Mouse (Mus musculus) heart, embryonic 15.5 days (tissue): ENCODE data around the gene Gm38431. TPM values are rescaled to one million over a fixed set of nuclear protein-coding genes. Genes with fewer than 3 reads are reported as not detected.

ENCODE experiments used
- ATAC-seq: fragments of 200-750 bp; cut with Nextera tagmentation; replicated peaks from 2 replicates; pipeline ENCODE4 v1.8.0; 2017; ENCODE audit warnings: low read depth, moderate TSS enrichment; ENCODE audit not compliant: insufficient number of reproducible peaks, insufficient read depth, low FRiP score
- H3K27ac ChIP-seq: fragments of 300-500 bp; sonication (generic); 2 replicates; pipeline ENCODE4 v1.5.1; 2015; ENCODE audit warnings: mild to moderate bottlenecking, inconsistent platforms
- H3K27me3 ChIP-seq: fragments of 300-500 bp; sonication (generic); 2 replicates; pipeline ENCODE4 v1.6.1; 2015; ENCODE audit warnings: inconsistent platforms
- H3K36me3 ChIP-seq: fragments of 300-500 bp; sonication (generic); 2 replicates; pipeline ENCODE4 v1.6.1; 2015; ENCODE audit warnings: mild to moderate bottlenecking, inconsistent platforms
- H3K4me1 ChIP-seq: fragments of 300-500 bp; sonication (generic); replicated peaks from 2 replicates; pipeline ENCODE4 v1.6.1; 2015; ENCODE audit warnings: inconsistent platforms
- H3K4me2 ChIP-seq: fragments of 300-500 bp; sonication (generic); 2 replicates; pipeline ENCODE4 v1.6.1; 2015; ENCODE audit warnings: inconsistent platforms, mild to moderate bottlenecking, moderate library complexity
- H3K4me3 ChIP-seq: fragments of 300-500 bp; sonication (generic); 2 replicates; pipeline ENCODE4 v1.5.1; 2015; ENCODE audit warnings: mild to moderate bottlenecking, inconsistent platforms
- H3K9ac ChIP-seq: fragments of 300-500 bp; sonication (generic); 2 replicates; pipeline ENCODE4 v1.6.1; 2015; ENCODE audit warnings: mild to moderate bottlenecking, inconsistent platforms
- H3K9me3 ChIP-seq: fragments of 300-500 bp; sonication (generic); replicated peaks from 2 replicates; pipeline ENCODE4 v1.6.1; 2016; ENCODE audit warnings: inconsistent platforms
- WGBS: fragments of 180-500 bp; shearing (Covaris S2); methylation state at CpG from one replicate; pipeline ENCODE4 v1.1.7; 2015; ENCODE audit warnings: mixed read lengths; 5-methylcytosine and 5-hydroxymethylcytosine counted together
- polyA plus RNA-seq: library from polyadenylated mRNA; unstranded; fragments of >200 nt; fragmentation: Nextera tagmentation; extraction: Ambion mirVana; gene quantifications from 2 replicates; pipeline ENCODE4 v1.2.1, GENCODE M21; 2015

Gene Gm38431
- polyA plus RNA-seq, 1 experiment from 2014 or later, result 1.1 TPM

DNA sequence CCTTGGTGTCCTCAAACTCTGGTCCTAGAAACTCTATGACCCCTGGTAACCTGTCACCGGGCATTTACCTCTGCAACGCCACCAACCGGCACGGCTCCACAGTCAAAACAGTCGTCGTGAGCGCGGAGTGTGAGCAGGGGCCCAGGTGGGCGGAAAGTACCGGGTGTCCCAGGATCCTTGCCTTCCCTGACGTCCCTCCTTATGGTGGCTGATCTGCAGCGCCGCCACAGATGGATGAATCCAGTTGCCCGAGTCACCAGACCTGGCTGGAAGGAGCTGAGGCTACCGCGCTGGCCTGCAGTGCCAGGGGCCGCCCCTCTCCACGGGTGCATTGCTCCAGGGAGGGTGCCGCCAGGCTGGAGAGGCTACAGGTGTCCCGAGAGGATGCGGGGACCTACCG lies 55.1 kb downstream of the Gm38431 start:
- Histone ChIP-seq H3K27me3 (peaks cover 82% of the 10 kb centered on the region), H3K9ac (peak overlapping the region; percentile 35; the same call in 1 of the 2 replicates), H3K36me3 (no peaks in the 10 kb centered on the region), H3K27ac (no peak overlapping the region), H3K9me3 (no peaks in the 10 kb centered on the region), H3K4me1 (peaks cover 51% of the 10 kb centered on the region), H3K4me2 (peak overlapping the region; percentile 73), H3K4me3 (peak overlapping the region; percentile 45)
- ATAC-seq, result no peak
- WGBS, result 5% methylated on average over 22 of the region's 22 CpGs

GRCm38 (mm10) chr9:21036161-21036560 lies 55.6 kb downstream of the Gm38431 start:
- no peak overlapping the region for H3K4me3 ChIP-seq
- H3K9ac ChIP-seq, result 0 out of 2 replicates have a peak overlapping the region, but pooled peaks have one; percentile 35
- WGBS, result 14% methylated on average over 20 of the region's 20 CpGs
- H3K36me3 ChIP-seq, result no peaks in the 10 kb centered on the region
- H3K9me3 ChIP-seq, result no peaks in the 10 kb centered on the region
- H3K27me3 ChIP-seq, result peaks cover 84% of the 10 kb centered on the region
- H3K4me2 ChIP-seq, result peak overlapping the region; percentile 73
- no peak for ATAC-seq
- no peak overlapping the region for H3K27ac ChIP-seq
- peaks cover 56% of the 10 kb centered on the region for H3K4me1 ChIP-seq

- Histone ChIP-seq H3K4me2 (no peak overlapping the region), H3K9me3 (no peaks in the 10 kb centered on the region), H3K36me3 (no peaks in the 10 kb centered on the region), H3K4me1 (peaks cover 62% of the 10 kb centered on the region), H3K9ac (no peak overlapping the region), H3K4me3 (no peak overlapping the region; the same call in 1 of the 2 replicates), H3K27me3 (peaks cover 84% of the 10 kb centered on the region), H3K27ac (no peak overlapping the region)
- no peak for ATAC-seq
- 35% methylated on average over 9 of the region's 9 CpGs for WGBS
Observed at GRCm38 (mm10) chr9:21035586-21035985, 56.2 kb downstream of the Gm38431 start.

DNA sequence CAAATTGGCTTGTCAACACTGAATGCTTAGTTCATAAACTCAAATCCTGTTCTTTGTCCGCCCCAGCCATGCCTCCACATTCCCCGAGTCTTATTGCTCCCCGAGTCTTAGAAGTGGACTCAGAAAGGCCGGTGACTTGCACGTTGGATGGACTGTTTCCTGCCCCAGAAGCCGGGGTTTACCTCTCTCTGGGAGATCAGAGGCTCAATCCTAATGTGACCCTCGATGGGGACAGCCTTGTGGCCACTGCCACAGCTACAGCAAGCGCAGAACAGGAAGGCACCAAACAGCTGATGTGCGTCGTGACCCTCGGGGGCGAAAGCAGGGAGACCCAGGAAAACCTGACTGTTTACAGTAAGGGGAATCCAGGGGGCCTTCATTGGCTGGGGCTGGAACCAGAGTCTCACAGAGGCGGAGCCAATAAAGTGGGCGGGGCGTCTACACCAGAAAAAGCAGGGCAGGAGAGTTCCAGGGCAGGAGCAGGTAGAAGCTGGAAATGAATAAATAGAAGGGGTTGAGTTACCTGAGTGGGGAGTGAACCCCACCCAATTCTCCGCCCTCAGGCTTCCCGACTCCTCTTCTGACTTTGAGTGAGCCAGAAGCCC lies 57.2 kb downstream of the Gm38431 start:
- no peak overlapping the region for H3K27ac ChIP-seq
- no peak overlapping the region for H3K4me3 ChIP-seq
- no peaks in the 10 kb centered on the region for H3K36me3 ChIP-seq
- peaks cover 77% of the 10 kb centered on the region for H3K27me3 ChIP-seq
- no peak overlapping the region for H3K4me2 ChIP-seq
- no peak overlapping the region for H3K9ac ChIP-seq
- WGBS, result 5% methylated on average over 17 of the region's 17 CpGs
- no peaks in the 10 kb centered on the region for H3K9me3 ChIP-seq
- ATAC-seq, result no peak
- H3K4me1 ChIP-seq, result peaks cover 72% of the 10 kb centered on the region

- Histone ChIP-seq H3K4me1 (peaks cover 74% of the 10 kb centered on the region), H3K9ac (peak overlapping the region; percentile 44), H3K36me3 (no peaks in the 10 kb centered on the region), H3K4me3 (peak overlapping the region; percentile 59), H3K27me3 (peaks cover 66% of the 10 kb centered on the region), H3K4me2 (peak overlapping the region; percentile 98), H3K27ac (no peak overlapping the region), H3K9me3 (no peaks in the 10 kb centered on the region)
- 0% methylated on average over 34 of the region's 34 CpGs for WGBS
- ATAC-seq, result peak; percentile 50
Observed at GRCm38 (mm10) chr9:21033136-21033535, 58.7 kb downstream of the Gm38431 start.

DNA sequence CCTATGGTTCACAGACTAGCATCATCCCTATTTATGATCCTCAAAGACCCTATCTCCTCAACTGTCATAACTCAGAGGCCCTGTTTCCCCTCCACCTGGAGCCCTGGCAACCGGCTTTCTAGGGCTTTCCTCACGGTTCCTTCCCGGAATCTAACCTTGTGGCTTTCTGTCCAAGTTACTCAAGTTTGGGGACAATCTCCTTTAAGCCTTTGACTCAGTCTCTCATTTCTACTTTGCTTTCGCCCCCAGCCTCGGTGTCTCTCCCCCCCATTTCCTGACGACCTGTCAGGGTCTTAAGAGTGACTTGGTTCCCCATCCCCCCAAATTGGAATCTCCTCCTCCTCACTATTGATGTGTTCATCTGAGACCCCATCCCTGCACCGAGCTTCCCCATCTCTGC lies 59.3 kb downstream of the Gm38431 start:
- no peaks in the 10 kb centered on the region for H3K9me3 ChIP-seq
- H3K4me2 ChIP-seq, result peak overlapping the region; percentile 98
- no peak overlapping the region for H3K27ac ChIP-seq
- 2% methylated on average over 7 of the region's 7 CpGs for WGBS
- H3K36me3 ChIP-seq, result no peaks in the 10 kb centered on the region
- H3K4me1 ChIP-seq, result peaks cover 69% of the 10 kb centered on the region
- peaks cover 59% of the 10 kb centered on the region for H3K27me3 ChIP-seq
- no peak for ATAC-seq
- H3K9ac ChIP-seq, result 0 out of 2 replicates have a peak overlapping the region, but pooled peaks have one; percentile 47
- peak overlapping the region; percentile 59 for H3K4me3 ChIP-seq

DNA sequence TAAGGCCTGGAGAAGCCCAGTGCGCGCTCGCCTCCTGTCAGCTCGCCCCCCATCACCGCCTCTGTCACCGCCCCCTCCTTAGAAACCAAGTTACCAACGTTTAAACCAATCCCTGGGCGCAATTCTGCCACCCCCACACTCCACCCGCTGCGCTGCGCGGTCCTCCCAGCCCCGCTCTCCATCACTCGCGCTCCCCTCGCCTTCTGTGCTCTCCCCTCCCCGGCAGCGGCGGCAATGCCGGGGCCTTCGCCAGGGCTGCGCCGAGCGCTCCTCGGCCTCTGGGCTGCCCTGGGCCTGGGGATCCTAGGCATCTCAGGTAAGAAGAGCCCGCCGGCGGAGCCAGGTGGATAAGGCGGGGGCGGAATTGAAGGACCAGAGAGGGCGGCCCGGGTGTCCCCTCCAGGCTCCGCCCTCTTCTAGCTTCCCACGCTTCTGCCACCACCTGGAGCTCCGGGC lies 59.9 kb downstream of the Gm38431 start, which contains the start of gene Icam5:
Gene Icam5 (plus strand): TSS at position 178 of the 456 bp plus-strand sequence.
- H3K9ac ChIP-seq, result peak within 1 kb of the TSS; percentile 47
- H3K27me3 ChIP-seq, result peaks cover 54% of the 10 kb centered on the region
- H3K9me3 ChIP-seq, result no peaks in the 10 kb centered on the region
- no peak for ATAC-seq
- H3K36me3 ChIP-seq, result no peaks in the 10 kb centered on the region
- under 1% methylated on average over 33 of the region's 35 CpGs for WGBS
- H3K4me3 ChIP-seq, result peak within 1 kb of the TSS; percentile 59
- peak within 1 kb of the TSS; percentile 98 for H3K4me2 ChIP-seq
- peaks cover 63% of the 10 kb centered on the region for H3K4me1 ChIP-seq
- H3K27ac ChIP-seq, result peak within 1 kb of the TSS; percentile 64

DNA sequence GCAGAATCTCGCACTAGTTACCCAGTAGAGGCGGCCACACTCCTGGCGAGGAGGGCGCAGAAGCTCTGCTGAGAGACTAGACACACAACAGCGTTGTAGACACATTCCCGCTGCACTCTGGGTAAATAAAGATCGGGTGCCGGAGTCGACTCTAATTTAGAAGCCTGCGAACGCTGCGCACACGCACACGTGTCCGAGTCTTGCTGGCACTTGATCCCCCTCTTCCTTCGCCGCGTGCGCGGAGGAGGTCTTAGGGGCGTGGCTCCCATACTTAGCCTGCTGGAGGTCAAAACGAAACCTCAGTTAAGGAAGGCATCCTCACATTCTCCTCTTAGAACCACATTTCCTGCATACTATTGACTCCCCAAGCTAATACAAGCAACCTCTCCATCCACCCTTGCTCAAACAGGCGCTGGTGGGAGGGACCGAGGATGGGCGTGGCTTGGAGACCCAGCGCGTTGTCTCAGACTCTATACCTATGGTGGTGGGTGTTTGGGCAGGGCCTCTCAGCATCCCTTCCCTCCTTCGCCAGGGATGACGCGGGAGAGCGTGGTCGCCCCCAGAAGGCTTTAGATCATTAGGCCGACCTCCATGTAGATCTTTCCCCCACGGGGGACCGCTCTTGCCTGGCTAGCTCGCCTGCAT lies 60.4 kb downstream of the Gm38431 start:
- H3K4me3 ChIP-seq, result peak overlapping the region; percentile 59
- H3K4me1 ChIP-seq, result peaks cover 57% of the 10 kb centered on the region
- no peaks in the 10 kb centered on the region for H3K36me3 ChIP-seq
- peak overlapping the region; percentile 98 for H3K4me2 ChIP-seq
- WGBS, result 0% methylated on average over 36 of the region's 36 CpGs
- peaks cover 50% of the 10 kb centered on the region for H3K27me3 ChIP-seq
- H3K27ac ChIP-seq, result peak overlapping the region; percentile 64
- H3K9ac ChIP-seq, result peak overlapping the region; percentile 47
- ATAC-seq, result peak; percentile 10; the same call in 1 of the 2 replicates
- H3K9me3 ChIP-seq, result no peaks in the 10 kb centered on the region

DNA sequence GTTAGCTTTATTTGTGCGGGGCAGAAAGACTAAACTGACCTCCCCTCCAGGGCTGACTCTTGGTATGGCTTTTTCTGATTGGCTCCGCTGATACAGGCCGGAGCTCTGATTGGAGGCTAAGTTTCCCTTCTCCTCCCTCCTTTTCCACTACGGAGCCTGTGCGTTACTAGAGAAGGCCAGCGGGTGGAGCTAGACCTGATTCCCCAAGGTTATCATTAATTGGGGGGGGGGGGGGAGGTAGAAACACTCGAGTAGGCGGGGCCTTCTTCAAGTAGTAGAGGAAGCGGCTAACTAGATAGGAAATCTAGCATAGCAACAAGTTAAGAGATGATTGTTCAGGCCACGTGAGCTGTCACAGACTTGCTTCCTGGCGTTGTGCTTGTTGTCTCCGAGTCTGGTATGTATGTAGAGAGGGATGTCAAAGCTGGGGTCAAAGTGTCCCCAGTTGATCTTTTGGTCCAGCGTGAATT lies 61.0 kb downstream of the Gm38431 start:
- H3K4me2 ChIP-seq, result peak overlapping the region; percentile 98
- peaks cover 54% of the 10 kb centered on the region for H3K4me1 ChIP-seq
- peaks cover 46% of the 10 kb centered on the region for H3K27me3 ChIP-seq

GRCm38 (mm10) chr9:21030055-21030600 lies 61.7 kb downstream of the Gm38431 start:
- 17% methylated on average over 22 of the region's 22 CpGs for WGBS
- no peaks in the 10 kb centered on the region for H3K9me3 ChIP-seq
- peaks cover 46% of the 10 kb centered on the region for H3K27me3 ChIP-seq
- H3K4me2 ChIP-seq, result peak overlapping the region; percentile 98
- no peak overlapping the region for H3K27ac ChIP-seq
- no peaks in the 10 kb centered on the region for H3K36me3 ChIP-seq
- H3K9ac ChIP-seq, result peak overlapping the region; percentile 49; the same call in 1 of the 2 replicates
- ATAC-seq, result no peak
- peaks cover 52% of the 10 kb centered on the region for H3K4me1 ChIP-seq
- peak overlapping the region; percentile 59 for H3K4me3 ChIP-seq

More for the DNA sequence above, 61.0 kb downstream of the Gm38431 start:
- Histone ChIP-seq H3K9ac (peak overlapping the region; percentile 47), H3K9me3 (no peaks in the 10 kb centered on the region), H3K36me3 (no peaks in the 10 kb centered on the region), H3K27ac (peak overlapping the region; percentile 64), H3K4me3 (peak overlapping the region; percentile 59)
- ATAC-seq, result peak; percentile 49
- WGBS, result under 1% methylated on average over 13 of the region's 13 CpGs
